16 mouse cellular contexts compared by ENCODE assay signal in genomic region chr5:150282091-150282490, GRCm38 (mm10).
"Had no signal": no experiment of that assay in that cellular context is flagged by ENCODE, and none has a peak within 500 bp of the region (broad histone marks: within the 10 kb centered on the region; RNA-seq: fewer than 3 reads in every experiment).

No protein-coding gene starts in this region.

- H3K4me3 ChIP-seq: limb, embryonic 12.5 days; limb, embryonic 15.5 days; midbrain, embryonic 12.5 days; midbrain, embryonic 15.5 days; stomach, embryonic 15.5 days had no signal

- H3K36me3 ChIP-seq: limb, embryonic 12.5 days; limb, embryonic 15.5 days; midbrain, embryonic 12.5 days; midbrain, embryonic 15.5 days; stomach, embryonic 15.5 days had no signal

- ATAC-seq: liver, postnatal 0 days; lung, postnatal 0 days; midbrain, embryonic 15.5 days had no signal

- H3K4me1 ChIP-seq: limb, embryonic 12.5 days; midbrain, embryonic 12.5 days; midbrain, embryonic 15.5 days; stomach, embryonic 15.5 days had no signal

- DNase-seq: kidney, adult 2 months; kidney, postnatal 14 days; kidney, postnatal 4 days; left cerebral cortex, postnatal 4 days; liver, postnatal 0 days; lung, embryonic 14.5 days; thymus, postnatal 25 days had no signal

- H3K4me2 ChIP-seq: limb, embryonic 12.5 days; limb, embryonic 15.5 days; liver, embryonic 11.5 days; lung, embryonic 14.5 days; midbrain, embryonic 12.5 days; midbrain, embryonic 15.5 days; stomach, embryonic 15.5 days had no signal

- H3K9ac ChIP-seq: limb, embryonic 12.5 days; limb, embryonic 15.5 days; liver, embryonic 14.5 days; liver, postnatal 0 days; lung, embryonic 14.5 days; midbrain, embryonic 12.5 days; midbrain, embryonic 15.5 days; stomach, embryonic 15.5 days had no signal

- H3K9me3 ChIP-seq: limb, embryonic 15.5 days; midbrain, embryonic 12.5 days; midbrain, embryonic 15.5 days; stomach, embryonic 15.5 days had no signal

- H3K27me3 ChIP-seq: limb, embryonic 12.5 days; limb, embryonic 15.5 days; midbrain, embryonic 12.5 days; midbrain, embryonic 15.5 days; stomach, embryonic 15.5 days had no signal

- H3K27ac ChIP-seq: limb, embryonic 12.5 days; limb, embryonic 15.5 days; liver, embryonic 14.5 days; macrophage; midbrain, embryonic 12.5 days; midbrain, embryonic 15.5 days; stomach, embryonic 15.5 days had no signal
